Mouse (Mus musculus) erythroblast, embryonic 14.5 days (primary cell): ENCODE data around the gene Parg. TPM values are rescaled to one million over a fixed set of nuclear protein-coding genes. Genes with fewer than 3 reads are reported as not detected.
A peak's percentile ranks its signal among the peaks of the same experiment; 100 is the strongest.

ENCODE experiments used
- H3K27me3 ChIP-seq: 2 replicates; pipeline ENCODE4 v1.6.1; 2012; ENCODE audit warnings: inconsistent platforms; ENCODE audit not compliant: control insufficient read depth
- H3K36me3 ChIP-seq: 2 replicates; pipeline ENCODE4 v1.6.1; 2012; ENCODE audit warnings: mild to moderate bottlenecking, inconsistent platforms; ENCODE audit not compliant: control insufficient read depth
- H3K4me1 ChIP-seq: 2 replicates; pipeline ENCODE4 v1.6.1; 2012; ENCODE audit warnings: inconsistent platforms; ENCODE audit not compliant: control insufficient read depth
- H3K4me3 ChIP-seq: replicated peaks from 2 replicates; pipeline ENCODE3; 2012; ENCODE audit warnings: moderate library complexity, mild to moderate bottlenecking, inconsistent platforms
- H3K9me3 ChIP-seq: 2 replicates; pipeline ENCODE4 v1.6.1; 2012; ENCODE audit warnings: low read length, inconsistent platforms, mixed read lengths; ENCODE audit not compliant: control insufficient read depth
- GATA1 ChIP-seq: IDR thresholded peaks from 2 replicates; pipeline ENCODE4 v1.6.1; 2012; ENCODE audit warnings: low read length, inconsistent platforms, mixed read lengths
- TAL1 ChIP-seq: IDR thresholded peaks from 3 replicates; pipeline ENCODE4 v1.6.1; 2012; ENCODE audit warnings: low read length, inconsistent platforms, mixed read lengths
- polyA plus RNA-seq: library from polyadenylated mRNA; stranded (reverse); fragments of >175 nt; gene quantifications from 2 replicates; pipeline ENCODE4 v1.2.3, GENCODE M21; 2012

The Parg gene
- polyA plus RNA-seq, 1 experiment: 0.68 TPM

DNA sequence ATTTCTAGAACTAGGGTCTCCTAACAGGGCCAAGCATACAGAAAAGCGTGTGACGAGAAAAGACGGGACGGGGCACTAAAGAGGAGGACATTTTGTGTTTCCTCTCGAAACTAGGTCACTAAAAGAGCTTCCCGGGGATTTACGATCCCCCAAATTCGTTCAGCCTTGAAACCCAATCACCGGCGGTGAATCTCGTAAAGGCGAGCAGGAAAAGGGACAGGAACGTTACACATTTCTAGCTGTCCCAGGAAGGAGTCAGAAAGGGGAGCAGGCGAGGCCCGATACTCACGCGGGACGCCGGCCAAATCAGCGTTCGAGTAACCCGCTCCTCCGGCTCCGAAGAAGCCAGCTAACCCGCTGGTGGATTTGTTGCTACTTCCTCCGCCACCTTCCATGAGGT, 395 bp upstream of the Parg start:
- H3K27me3 ChIP-seq: no peaks in the 10 kb centered on the region
- H3K9me3 ChIP-seq: no peaks in the 10 kb centered on the region
- peaks cover 39% of the 10 kb centered on the region for H3K4me1 ChIP-seq
- peak overlapping the region; percentile 99 for H3K4me3 ChIP-seq
- TF ChIP-seq TAL1 (no peak), GATA1 (no peak)
- H3K36me3 ChIP-seq: peaks cover 39% of the 10 kb centered on the region

DNA sequence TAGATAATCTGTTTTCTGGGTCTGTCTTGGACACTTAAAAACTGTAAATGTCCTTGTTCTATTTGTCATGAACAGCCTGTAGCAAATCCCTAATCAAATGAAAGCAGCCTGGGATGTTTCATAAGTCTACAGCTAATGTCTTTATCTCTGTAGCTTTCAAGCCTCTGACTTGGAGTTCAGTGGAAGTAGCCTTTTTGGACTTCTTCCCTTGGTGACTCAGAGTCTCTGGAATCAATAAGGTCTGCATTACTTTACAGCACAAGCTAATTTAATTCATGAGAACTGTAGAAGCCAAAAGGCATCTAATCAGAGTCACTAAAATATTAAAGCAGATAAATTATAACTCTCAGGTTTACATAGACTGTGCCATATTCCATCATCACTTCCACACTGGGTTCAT, 24.9 kb downstream of the Parg start:
- TF ChIP-seq GATA1 (no peak), TAL1 (no peak)
- H3K4me1 ChIP-seq: no peaks in the 10 kb centered on the region
- H3K36me3 ChIP-seq: peaks cover 44% of the 10 kb centered on the region
- H3K27me3 ChIP-seq: no peaks in the 10 kb centered on the region
- no peak overlapping the region for H3K4me3 ChIP-seq
- no peaks in the 10 kb centered on the region for H3K9me3 ChIP-seq

DNA sequence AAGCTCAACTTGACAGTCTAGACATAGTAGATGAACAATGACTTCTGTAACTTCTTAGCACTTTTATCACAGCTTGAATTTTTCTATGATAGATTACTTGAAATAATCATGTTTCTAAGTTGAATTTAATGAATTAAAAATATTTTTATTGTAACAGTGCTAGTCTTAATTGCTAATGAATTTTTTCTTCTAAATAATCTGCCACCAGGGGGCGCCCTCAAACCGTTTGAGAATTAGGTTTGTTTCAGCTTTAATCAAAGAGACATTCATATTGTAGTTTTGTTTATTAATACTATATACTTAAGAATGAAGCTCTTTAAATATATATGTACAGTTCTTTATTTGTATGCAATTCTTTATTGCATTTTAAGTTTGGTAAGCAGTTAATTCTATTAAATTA, 27.2 kb downstream of the Parg start:
- TF ChIP-seq TAL1 (no peak), GATA1 (no peak)
- H3K27me3 ChIP-seq: no peaks in the 10 kb centered on the region
- no peak overlapping the region for H3K4me3 ChIP-seq
- no peaks in the 10 kb centered on the region for H3K4me1 ChIP-seq
- no peaks in the 10 kb centered on the region for H3K9me3 ChIP-seq
- peaks cover 42% of the 10 kb centered on the region for H3K36me3 ChIP-seq

DNA sequence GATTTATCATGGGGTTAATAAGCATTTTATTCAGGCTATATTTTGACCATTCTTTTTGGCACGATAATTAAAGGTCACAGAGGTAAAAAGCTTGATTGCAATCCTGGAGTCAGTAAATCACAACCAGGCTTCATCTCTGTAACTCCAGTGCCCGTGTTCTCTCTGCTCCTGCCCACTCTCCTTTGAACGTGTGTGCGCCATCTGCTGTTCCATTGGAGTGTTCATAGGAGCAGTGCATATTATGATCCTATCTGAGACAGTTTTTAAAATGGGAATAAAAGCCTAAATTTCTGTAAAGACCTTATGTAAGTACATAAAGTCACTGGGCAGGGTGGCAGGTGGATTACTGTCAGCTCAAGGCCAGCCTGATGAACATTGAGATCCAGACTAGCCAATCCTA, 40.7 kb downstream of the Parg start:
- no peaks in the 10 kb centered on the region for H3K27me3 ChIP-seq
- no peaks in the 10 kb centered on the region for H3K4me1 ChIP-seq
- H3K4me3 ChIP-seq: no peak overlapping the region
- TF ChIP-seq GATA1: no peak
- no peak for TF ChIP-seq TAL1
- no peaks in the 10 kb centered on the region for H3K9me3 ChIP-seq
- H3K36me3 ChIP-seq: peaks cover 49% of the 10 kb centered on the region

DNA sequence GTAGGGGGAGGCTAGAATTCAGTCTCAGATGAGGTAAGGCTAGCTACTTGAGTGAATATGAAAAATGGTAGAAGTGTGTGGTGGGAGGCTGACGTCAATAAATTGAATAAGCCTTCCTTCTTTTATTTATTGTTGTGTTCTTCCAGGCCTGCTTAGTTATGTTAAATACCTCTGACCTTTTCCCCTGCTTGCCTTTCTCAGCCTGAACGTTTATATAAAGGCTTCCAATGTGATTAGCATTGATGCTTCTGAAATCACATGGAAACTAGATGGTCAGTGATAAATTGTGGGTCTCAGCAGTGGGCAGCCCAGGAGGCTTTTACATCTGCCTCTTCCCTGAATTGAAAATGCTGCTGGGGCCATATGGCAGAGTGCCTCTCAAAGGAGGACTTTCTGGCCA, 44.3 kb downstream of the Parg start:
- no peak for TF ChIP-seq GATA1
- no peak for TF ChIP-seq TAL1
- Histone ChIP-seq H3K9me3 (no peaks in the 10 kb centered on the region), H3K27me3 (no peaks in the 10 kb centered on the region), H3K36me3 (peaks cover 45% of the 10 kb centered on the region), H3K4me3 (no peak overlapping the region), H3K4me1 (no peaks in the 10 kb centered on the region)

DNA sequence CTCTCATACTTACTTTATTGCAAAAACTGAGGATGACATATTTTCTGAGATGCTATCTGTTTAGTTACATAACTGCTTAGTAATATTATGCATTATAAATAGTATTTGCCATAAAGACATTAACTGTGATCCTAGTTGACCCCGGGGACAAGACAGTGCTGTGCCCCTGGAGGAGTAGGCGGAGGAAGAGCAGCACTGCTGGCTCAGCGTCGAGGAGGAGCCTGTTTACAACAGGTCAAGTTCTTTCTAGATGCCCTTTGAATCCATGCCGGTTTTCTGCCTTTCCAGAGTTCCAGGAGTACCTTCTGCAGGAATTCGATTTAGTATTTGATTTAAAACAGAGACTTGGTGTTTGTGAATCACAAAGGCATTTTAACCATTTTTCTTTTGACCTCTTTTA, 47.9 kb downstream of the Parg start:
- H3K27me3 ChIP-seq: no peaks in the 10 kb centered on the region
- no peaks in the 10 kb centered on the region for H3K4me1 ChIP-seq
- TF ChIP-seq GATA1 (no peak), TAL1 (no peak)
- H3K9me3 ChIP-seq: no peaks in the 10 kb centered on the region
- peaks cover 40% of the 10 kb centered on the region for H3K36me3 ChIP-seq
- no peak overlapping the region for H3K4me3 ChIP-seq

DNA sequence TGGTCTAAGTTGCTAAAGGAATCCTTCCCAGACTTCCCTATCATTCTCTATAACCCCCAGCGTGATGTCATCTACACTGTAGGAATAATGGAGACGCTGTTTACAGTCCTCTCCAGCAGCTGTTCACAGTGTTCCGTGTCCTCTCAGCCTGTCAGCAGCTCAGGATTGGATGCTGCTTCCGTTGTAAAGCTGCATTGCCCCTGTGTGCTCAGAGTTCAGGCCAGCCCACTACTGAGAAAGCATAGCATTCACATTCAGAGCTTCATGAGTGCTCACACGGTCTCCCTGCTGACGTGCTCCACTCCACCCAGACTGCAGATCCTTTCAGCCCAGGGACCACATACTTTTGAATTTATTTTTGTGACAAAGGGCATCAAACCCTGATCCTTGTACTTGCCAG, 59.1 kb downstream of the Parg start:
- H3K9me3 ChIP-seq: no peaks in the 10 kb centered on the region
- TF ChIP-seq GATA1: no peak
- H3K4me1 ChIP-seq: no peaks in the 10 kb centered on the region
- no peak overlapping the region for H3K4me3 ChIP-seq
- H3K27me3 ChIP-seq: no peaks in the 10 kb centered on the region
- peaks cover 54% of the 10 kb centered on the region for H3K36me3 ChIP-seq

DNA sequence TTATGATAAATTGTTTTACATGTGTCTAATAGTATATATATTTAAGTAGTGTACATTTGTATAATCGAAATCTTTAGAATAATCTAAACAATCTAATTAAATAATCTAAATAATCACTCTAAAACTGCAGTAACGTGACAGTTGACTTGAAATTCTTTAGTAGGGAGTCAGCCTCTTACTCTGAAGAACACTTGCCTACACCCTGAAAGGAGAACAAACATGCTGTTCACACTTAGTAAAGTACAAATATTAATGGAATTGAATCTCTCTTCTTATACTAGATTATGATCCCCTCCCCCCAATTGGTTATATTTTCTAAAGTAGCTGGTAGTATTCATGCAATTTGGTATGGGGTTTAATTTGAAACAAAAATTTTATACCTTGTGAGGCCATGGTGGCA, 60.0 kb downstream of the Parg start:
- no peaks in the 10 kb centered on the region for H3K4me1 ChIP-seq
- TF ChIP-seq TAL1 (no peak), GATA1 (no peak)
- no peaks in the 10 kb centered on the region for H3K9me3 ChIP-seq
- no peaks in the 10 kb centered on the region for H3K27me3 ChIP-seq
- H3K4me3 ChIP-seq: no peak overlapping the region
- peaks cover 53% of the 10 kb centered on the region for H3K36me3 ChIP-seq

DNA sequence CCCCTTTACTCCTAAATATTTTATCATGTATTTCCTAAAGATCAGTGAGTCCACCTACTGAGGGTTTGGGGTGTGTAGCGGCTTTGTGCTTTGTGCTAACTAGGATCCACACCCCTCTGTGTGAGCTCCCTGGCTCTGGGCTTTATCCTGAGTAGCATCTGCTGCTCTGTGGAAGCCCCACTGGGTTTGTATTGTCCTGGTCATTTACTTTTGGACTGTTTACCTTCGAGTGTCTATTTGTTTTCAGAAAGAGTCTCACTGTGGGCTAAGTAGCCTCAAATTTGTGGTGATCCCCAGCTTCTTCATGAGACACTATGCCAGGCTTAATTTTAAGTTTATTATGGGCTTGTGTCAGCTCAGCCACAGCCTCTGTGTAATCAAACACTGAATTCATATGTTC, 67.2 kb downstream of the Parg start:
- H3K4me3 ChIP-seq: no peak overlapping the region
- no peaks in the 10 kb centered on the region for H3K27me3 ChIP-seq
- TF ChIP-seq TAL1 (no peak), GATA1 (no peak)
- H3K36me3 ChIP-seq: peaks cover 46% of the 10 kb centered on the region
- H3K4me1 ChIP-seq: no peaks in the 10 kb centered on the region
- H3K9me3 ChIP-seq: no peaks in the 10 kb centered on the region

DNA sequence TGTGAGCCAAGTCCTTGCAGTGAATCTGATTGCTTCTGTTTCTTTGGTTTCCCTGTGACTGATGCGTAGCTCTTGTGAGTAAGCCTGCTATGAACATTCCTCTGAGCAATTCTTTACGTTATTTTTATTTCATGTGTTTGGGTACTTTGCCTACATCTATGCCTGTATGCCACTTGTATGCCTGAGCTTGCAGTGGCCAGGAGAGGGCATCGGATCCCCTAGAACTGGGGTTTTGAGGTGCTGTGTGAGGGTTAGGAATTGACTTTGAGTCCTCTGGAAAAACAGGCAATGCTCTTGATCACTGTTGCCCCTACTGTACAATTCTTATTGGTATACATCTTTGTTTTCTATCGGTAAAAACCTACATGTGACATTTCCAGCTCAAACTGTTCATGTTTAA, 67.8 kb downstream of the Parg start:
- Histone ChIP-seq H3K4me1 (no peaks in the 10 kb centered on the region), H3K4me3 (no peak overlapping the region), H3K36me3 (peaks cover 44% of the 10 kb centered on the region), H3K9me3 (no peaks in the 10 kb centered on the region), H3K27me3 (no peaks in the 10 kb centered on the region)
- TF ChIP-seq TAL1: no peak
- TF ChIP-seq GATA1: no peak
